Mouse (Mus musculus) liver, adult 2 months (tissue): ENCODE measurements at regions not wholly inside any gene's neighbourhood (a gene's known extent, or its start where the extent isn't known, plus 50 kb on each side); places are given as distances from the start of the nearest gene placed in this dataset.
A peak's percentile ranks its signal among the peaks of the same experiment; 100 is the strongest.

Experiments
- DNase-seq: peaks from one replicate; pipeline ENCODE4 v3.0.0-alpha.2; 2011; ENCODE audit warnings: low read depth, low spot score; ENCODE audit errors: extremely low read depth
- H3K27ac ChIP-seq: fragments of 200-500 bp; replicated peaks from 2 replicates; pipeline ENCODE4 v1.5.1; 2012; ENCODE audit warnings: low read depth, mild to moderate bottlenecking, control low read depth, inconsistent platforms, low read length; ENCODE audit not compliant: insufficient read depth
- H3K27me3 ChIP-seq: fragments of 200-500 bp; 2 replicates; pipeline ENCODE4 v1.6.1; 2012; ENCODE audit warnings: mild to moderate bottlenecking, moderate library complexity, low read length, inconsistent platforms; ENCODE audit not compliant: control insufficient read depth, insufficient read depth
- H3K36me3 ChIP-seq: fragments of 200-500 bp; 2 replicates; pipeline ENCODE4 v1.6.1; 2012; ENCODE audit warnings: low read length, inconsistent platforms; ENCODE audit not compliant: control insufficient read depth, insufficient read depth
- H3K4me1 ChIP-seq: fragments of 200-500 bp; 2 replicates; pipeline ENCODE4 v1.6.1; 2011; ENCODE audit warnings: low read length; ENCODE audit not compliant: control insufficient read depth, insufficient read depth
- H3K4me3 ChIP-seq: fragments of 200-500 bp; 2 replicates; pipeline ENCODE4 v1.5.1; 2011; ENCODE audit warnings: low read depth, mild to moderate bottlenecking, control low read depth, low read length, moderate library complexity; ENCODE audit not compliant: insufficient read depth
- H3K79me2 ChIP-seq: fragments of 200-500 bp; 2 replicates; pipeline ENCODE4 v1.6.1; 2012; ENCODE audit warnings: inconsistent platforms, mild to moderate bottlenecking, low read length, moderate library complexity; ENCODE audit not compliant: control insufficient read depth, insufficient read depth
- H3K9ac ChIP-seq: fragments of 200-500 bp; 2 replicates; pipeline ENCODE4 v1.6.1; 2012; ENCODE audit warnings: low read depth, mild to moderate bottlenecking, control low read depth, inconsistent platforms, low read length
- CTCF ChIP-seq: fragments of 200-500 bp; IDR thresholded peaks from 2 replicates; pipeline ENCODE4 v1.5.1; 2011; ENCODE audit warnings: low read depth, low read length, control low read depth
- POLR2A ChIP-seq: fragments of 200-500 bp; IDR thresholded peaks from 2 replicates; pipeline ENCODE4 v1.6.1; 2011; ENCODE audit warnings: low read length, control low read depth; ENCODE audit not compliant: insufficient read depth; ENCODE audit errors: extremely low read depth
- WGBS: fragments of 180-500 bp; shearing (Covaris S2); methylation state at CpG from one replicate; pipeline ENCODE4 v1.1.7; 2018; 5-methylcytosine and 5-hydroxymethylcytosine counted together

DNA sequence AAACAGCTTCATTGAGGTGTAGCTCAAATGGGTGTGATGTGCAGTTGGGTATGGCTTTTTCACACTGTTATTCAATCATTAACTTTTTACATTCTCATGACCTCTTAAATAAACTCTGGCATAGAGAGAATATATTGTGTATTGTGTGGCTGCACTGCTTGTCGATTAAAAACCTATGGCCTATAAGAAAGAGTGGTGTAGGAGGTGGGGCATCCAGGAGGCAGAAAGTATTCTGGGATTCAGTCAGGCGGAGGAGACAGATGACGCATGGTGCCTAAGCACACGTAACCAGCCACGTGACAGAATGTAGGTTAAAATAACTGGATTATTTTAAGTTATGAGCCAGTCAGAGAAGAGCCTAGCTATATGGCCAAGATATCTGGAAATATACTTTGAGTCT lies 78.2 kb upstream of the Slc16a7 start:
- no peak for DNase-seq
- WGBS = 84% methylated on average over 5 of the region's 5 CpGs
- no peak overlapping the region for H3K9ac ChIP-seq
- no peak overlapping the region for H3K27ac ChIP-seq
- H3K4me1 ChIP-seq = no peaks in the 10 kb centered on the region
- H3K27me3 ChIP-seq = no peaks in the 10 kb centered on the region
- H3K79me2 ChIP-seq = no peaks in the 10 kb centered on the region
- TF ChIP-seq POLR2A = no peak
- TF ChIP-seq CTCF = no peak
- no peak overlapping the region for H3K4me3 ChIP-seq
- no peaks in the 10 kb centered on the region for H3K36me3 ChIP-seq

- Histone ChIP-seq H3K27me3 (no peaks in the 10 kb centered on the region), H3K9ac (no peak overlapping the region), H3K79me2 (no peaks in the 10 kb centered on the region), H3K4me3 (no peak overlapping the region), H3K36me3 (no peaks in the 10 kb centered on the region), H3K27ac (no peak overlapping the region), H3K4me1 (peaks cover 4% of the 10 kb centered on the region; the same call in 1 of the 2 replicates)
- no peak for TF ChIP-seq CTCF
- no peak for TF ChIP-seq POLR2A
- DNase-seq = no peak
- 70% methylated on average over 3 of the region's 3 CpGs for WGBS
Observed at GRCm38 (mm10) chr10:125488350-125488749, 99.1 kb upstream of the Slc16a7 start.

GRCm38 (mm10) chr10:125490395-125490794 lies 101.1 kb upstream of the Slc16a7 start:
- no peak overlapping the region for H3K9ac ChIP-seq
- no peak overlapping the region for H3K27ac ChIP-seq
- DNase-seq = peak; percentile 99
- peaks cover 6% of the 10 kb centered on the region; the same call in 1 of the 2 replicates for H3K4me1 ChIP-seq
- no peaks in the 10 kb centered on the region for H3K27me3 ChIP-seq
- 11% methylated on average over 4 of the region's 4 CpGs for WGBS
- H3K36me3 ChIP-seq = no peaks in the 10 kb centered on the region
- no peak overlapping the region for H3K4me3 ChIP-seq
- no peaks in the 10 kb centered on the region for H3K79me2 ChIP-seq
- TF ChIP-seq CTCF = no peak
- no peak for TF ChIP-seq POLR2A

GRCm38 (mm10) chr10:125494489-125494888 lies 105.2 kb upstream of the Slc16a7 start:
- WGBS = 14% methylated on average over 4 of the region's 4 CpGs
- H3K27me3 ChIP-seq = no peaks in the 10 kb centered on the region
- peaks cover 6% of the 10 kb centered on the region; the same call in 1 of the 2 replicates for H3K4me1 ChIP-seq
- H3K27ac ChIP-seq = 0 out of 2 replicates have a peak overlapping the region, but pooled peaks have one; percentile 7
- H3K9ac ChIP-seq = peak overlapping the region; percentile 9; the same call in 1 of the 2 replicates
- H3K36me3 ChIP-seq = no peaks in the 10 kb centered on the region
- DNase-seq = peak; percentile 88
- no peak overlapping the region for H3K4me3 ChIP-seq
- no peak for TF ChIP-seq CTCF
- no peak for TF ChIP-seq POLR2A
- no peaks in the 10 kb centered on the region for H3K79me2 ChIP-seq

DNA sequence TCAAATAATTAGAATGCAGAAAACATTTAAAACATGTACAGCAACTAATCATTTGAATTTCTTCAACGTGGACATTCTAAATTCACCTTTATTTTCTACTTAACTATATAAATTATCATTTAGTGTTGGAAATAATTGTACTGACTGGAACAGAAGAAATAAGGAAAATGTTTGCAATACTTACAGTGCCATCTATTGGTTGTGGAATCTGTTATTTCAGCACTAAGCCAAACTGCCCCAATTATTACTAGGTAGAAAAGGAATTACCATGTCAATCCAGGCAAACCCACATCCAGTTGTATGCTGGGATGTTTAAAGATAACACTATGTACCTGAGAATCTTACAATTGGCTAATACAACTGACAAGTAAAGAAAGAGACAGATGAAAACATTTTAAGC lies 109.1 kb upstream of the Slc16a7 start:
- no peak overlapping the region for H3K9ac ChIP-seq
- peak; percentile 63 for TF ChIP-seq CTCF
- TF ChIP-seq POLR2A = no peak
- WGBS = 17% methylated on average over 1 of the region's 1 CpGs
- no peak overlapping the region for H3K27ac ChIP-seq
- no peak overlapping the region for H3K4me3 ChIP-seq
- H3K4me1 ChIP-seq = peaks cover 3% of the 10 kb centered on the region; the same call in 1 of the 2 replicates
- no peaks in the 10 kb centered on the region for H3K36me3 ChIP-seq
- no peaks in the 10 kb centered on the region for H3K27me3 ChIP-seq
- H3K79me2 ChIP-seq = no peaks in the 10 kb centered on the region
- DNase-seq = peak; percentile 57

DNA sequence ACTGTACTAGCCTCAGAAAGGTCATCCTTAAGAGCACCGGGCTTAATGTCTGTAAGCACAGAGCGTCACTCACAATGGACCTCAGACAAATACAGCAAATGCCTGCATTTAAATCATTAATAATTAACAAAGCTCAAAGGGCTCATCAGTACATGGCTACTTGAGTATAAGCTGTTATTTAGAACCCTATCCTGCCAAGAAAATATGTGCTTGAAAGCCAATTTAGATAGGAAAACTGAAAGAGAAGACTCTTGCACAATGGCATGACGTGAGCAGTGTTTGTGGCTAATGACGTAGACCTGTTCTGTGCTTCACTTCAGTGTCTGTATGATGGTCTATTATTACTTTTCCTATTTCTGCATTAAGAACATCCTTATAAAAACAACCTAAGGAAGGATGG lies 111.1 kb upstream of the Slc16a7 start:
- H3K9ac ChIP-seq = no peak overlapping the region
- H3K4me1 ChIP-seq = peaks cover 1% of the 10 kb centered on the region; the same call in 1 of the 2 replicates
- no peaks in the 10 kb centered on the region for H3K79me2 ChIP-seq
- no peaks in the 10 kb centered on the region for H3K36me3 ChIP-seq
- H3K27me3 ChIP-seq = no peaks in the 10 kb centered on the region
- TF ChIP-seq CTCF (no peak), POLR2A (no peak)
- 22% methylated on average over 4 of the region's 4 CpGs for WGBS
- DNase-seq = peak; percentile 76
- no peak overlapping the region for H3K4me3 ChIP-seq
- no peak overlapping the region for H3K27ac ChIP-seq
